Mouse (Mus musculus) adrenal gland, adult 2 months (tissue): ENCODE data around the gene Igf1r. TPM values are rescaled to one million over a fixed set of nuclear protein-coding genes. Genes with fewer than 3 reads are reported as not detected.

Experiments used
- DNase-seq: peaks from one replicate; pipeline ENCODE4 v3.0.0; 2021
- polyA plus RNA-seq: library from polyadenylated mRNA; depleted of rRNA; stranded (reverse); fragments of >200 nt; gene quantifications from 2 replicates; pipeline ENCODE4 v1.2.3, GENCODE M21; 2012
- total RNA-seq, 2 experiments: library from RNA; stranded (reverse); gene quantifications; 2 replicates each; pipeline ENCODE4 v1.2.3; 2021

Igf1r gene
- total and polyA plus RNA-seq, 3 experiments, result 21.3 to 95.1 (median 41.2) TPM

DNA sequence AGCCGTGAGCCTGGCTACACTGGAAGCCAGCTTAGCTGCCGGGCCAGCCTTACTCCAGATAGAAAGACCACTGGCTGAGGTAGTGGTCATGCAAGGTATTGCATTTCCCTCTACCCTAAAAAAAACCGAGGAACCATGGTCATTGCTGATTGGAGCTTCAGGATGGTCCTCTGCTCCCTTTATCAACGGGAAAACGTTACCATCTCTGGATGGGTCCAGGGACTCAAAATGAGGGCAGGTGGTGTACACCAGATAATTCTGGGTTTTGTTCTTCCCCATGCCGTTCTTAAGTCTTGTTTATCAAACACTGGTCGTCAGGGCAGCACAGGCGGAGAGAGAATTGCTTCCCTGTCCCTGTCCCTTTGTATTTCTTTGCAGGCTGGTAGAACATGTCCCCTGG is 57.0 kb downstream of the Igf1r start:
- no peak for DNase-seq

DNA sequence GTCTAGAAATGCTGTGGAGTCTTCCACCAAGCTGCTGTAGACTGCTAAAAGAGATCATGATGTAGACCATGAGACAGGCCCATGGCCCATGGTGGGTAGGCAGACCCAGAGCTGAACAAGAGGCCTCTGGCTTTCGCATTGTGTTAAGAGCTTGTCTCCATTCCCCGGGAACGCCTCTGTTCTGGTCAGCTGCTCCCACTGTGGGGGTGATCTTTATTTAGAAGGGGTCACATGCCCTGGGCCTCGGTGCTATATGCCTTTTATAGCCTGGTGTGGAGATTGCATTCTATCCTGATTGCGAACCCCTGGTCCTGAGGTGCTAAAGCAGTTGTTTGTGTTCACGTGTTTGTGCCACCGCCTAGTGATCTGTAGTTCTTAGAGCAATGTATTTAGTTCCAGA is 57.5 kb downstream of the Igf1r start:
- DNase-seq, result no peak

DNA sequence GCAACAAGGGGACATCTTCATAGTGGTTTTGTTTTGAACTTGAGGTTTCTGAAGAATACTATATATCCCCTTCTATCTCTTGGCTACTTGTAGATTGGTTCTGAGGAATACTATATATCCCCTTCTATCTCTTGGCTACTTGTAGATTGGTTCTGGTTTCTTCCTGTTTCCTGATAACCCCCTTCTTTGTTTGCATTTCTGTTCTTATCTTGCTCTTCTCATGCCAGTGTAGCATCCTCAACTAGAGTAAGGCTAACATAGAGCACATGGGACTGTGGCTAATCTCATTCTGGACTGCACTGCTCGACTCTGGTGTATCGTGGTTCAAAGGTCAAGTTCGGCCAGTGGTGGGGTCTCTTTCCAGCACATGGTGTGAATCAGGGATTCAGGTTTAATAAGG is 58.2 kb downstream of the Igf1r start:
- DNase-seq, result no peak

DNA sequence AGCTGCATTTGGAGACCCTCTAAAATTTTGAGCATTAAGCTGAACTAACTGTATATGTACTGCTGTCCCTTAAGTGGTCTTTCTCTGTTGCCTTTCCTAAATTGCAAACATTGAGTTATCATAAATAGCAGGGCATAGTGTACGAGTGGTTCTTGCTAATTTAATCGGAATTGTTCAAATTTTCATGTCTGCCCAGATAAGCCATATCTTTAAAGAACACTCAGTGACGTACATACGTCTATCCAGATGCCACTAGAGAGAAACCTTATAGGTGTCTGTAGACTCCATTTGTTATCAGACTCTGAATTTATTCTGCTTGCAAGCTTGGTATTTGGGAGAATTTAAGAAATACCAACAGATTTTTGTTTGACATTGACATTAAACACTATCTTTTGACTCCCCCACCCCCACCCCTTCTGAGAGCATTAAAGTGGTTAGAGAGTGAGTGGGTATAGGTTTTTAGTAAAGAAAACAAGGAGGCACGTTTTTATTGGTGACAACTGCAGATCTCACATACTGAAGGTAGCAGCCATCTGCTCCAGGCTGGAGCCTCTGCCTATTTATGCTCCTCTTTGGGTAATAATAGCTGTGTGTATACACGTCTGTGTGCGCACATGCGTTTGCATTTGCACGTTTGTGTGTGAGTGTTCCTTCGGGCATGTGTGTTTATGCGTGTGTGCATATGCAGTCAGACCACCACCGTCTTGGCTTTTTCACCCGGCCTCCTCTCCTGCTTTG is 58.9 kb downstream of the Igf1r start:
- no peak for DNase-seq

DNA sequence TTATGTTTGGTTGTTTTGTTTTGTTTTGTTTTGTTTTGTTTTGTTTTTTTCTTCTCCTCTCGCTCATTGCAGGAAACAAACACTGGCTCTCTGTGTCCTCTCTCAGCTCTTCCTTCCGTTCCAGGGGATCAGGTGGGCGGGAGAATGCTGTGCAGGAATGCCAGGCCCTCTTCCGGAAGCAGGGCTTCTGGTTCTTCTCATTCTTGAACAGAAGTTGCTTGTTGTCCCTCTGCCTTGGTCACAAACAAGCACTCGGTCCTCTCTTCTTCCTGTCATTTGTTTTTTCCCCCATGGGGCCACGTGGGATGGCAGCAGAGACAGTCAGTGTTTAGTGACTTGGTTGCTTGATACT is 59.5 kb downstream of the Igf1r start:
- DNase-seq, result peak; percentile 37

DNA sequence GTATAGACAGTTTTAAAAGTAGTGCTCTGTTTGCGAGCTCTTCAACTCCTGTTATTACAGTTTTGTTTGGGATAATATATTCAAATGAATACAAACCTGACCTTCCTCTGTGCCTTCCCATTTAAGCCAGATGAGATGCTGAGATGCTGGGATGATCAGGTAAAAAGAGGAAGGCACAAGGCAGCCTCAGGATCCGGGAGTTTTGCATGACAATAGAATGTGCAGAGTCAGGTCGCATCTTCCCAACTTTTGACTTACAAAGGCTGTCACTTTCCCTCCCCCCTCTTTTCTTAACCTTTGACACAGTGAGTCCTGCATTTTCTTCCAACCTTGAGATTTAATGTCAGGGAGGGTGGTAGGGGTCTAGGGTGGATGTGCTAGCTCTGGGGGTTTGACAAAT is 61.9 kb downstream of the Igf1r start:
- DNase-seq, result no peak

DNA sequence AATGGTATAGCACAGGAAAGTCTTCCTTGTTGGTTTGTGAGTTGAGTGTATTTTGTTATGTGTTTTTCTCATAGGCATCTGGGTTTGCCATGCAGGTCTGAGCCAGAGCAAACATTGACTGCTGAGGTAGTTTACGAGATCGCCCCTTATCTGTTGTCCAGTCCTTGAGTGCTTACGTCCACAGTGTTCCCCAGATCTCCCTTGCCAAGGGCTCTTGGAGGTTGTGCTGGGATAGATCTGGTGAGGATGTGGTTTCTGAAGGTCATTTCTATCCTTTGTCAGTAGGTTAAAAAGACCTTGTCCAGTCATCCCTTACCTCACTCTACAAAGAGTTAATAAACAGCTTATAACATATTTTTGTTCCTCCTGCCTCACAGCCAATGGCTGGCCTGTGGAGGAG is 62.8 kb downstream of the Igf1r start:
- DNase-seq, result no peak

DNA sequence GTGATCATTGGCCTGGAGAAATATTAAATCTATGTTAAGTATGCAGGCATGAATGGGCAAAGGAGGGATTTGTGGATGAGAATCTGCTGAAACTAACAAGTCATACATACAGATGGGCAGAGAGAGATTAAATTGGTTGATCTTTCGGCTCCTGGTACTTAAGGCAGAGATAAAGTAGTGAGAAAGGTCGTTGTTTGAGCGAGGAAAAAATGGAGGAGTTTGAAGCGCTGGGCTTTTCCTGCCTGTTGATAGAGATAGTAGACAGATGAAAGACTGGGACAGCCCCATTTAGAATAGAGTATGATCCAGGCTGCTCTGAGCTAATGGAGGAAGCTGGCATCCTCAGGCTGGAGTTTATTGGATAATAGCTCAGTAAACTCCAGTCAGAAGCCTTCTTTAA is 65.4 kb downstream of the Igf1r start:
- no peak for DNase-seq

DNA sequence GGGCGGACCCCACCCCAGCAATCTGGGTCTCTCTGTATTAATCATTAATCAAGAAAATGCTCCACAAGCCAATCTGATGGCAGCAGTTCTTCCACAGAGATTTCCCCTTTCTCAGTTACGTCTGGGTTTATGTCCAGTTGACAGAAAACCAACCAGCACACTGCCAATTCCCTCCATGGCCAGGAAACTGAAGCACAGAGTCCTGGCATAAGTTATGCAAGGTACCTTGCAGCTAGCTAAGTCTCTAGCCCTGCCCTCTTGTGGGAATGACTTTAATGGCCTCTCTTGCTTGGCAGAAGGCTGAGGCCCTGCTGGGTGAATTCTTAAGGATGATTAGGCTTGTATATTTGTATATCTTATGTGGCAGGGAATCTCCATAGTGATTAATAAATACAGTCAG is 67.9 kb downstream of the Igf1r start:
- no peak for DNase-seq

DNA sequence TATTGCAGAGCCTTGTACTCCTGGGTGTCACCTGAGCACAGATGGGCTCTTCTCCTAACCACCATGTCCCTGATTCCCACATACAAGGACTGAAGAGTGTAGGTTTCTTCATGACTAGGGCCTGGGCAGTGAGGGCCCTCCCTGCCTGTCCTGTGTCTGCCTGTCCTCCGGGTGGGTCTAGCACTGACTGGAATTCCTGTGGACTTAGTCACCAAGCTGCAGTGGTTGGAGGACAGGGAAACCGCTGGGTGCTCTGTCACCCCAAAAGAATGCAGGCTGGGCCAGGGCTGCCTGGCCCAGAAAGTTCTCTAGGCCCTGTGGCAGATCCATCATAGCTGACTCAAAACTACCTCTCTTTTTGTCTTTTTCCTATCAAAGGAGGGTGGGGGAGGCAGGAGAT is 69.1 kb downstream of the Igf1r start:
- peak; percentile 93 for DNase-seq

DNA sequence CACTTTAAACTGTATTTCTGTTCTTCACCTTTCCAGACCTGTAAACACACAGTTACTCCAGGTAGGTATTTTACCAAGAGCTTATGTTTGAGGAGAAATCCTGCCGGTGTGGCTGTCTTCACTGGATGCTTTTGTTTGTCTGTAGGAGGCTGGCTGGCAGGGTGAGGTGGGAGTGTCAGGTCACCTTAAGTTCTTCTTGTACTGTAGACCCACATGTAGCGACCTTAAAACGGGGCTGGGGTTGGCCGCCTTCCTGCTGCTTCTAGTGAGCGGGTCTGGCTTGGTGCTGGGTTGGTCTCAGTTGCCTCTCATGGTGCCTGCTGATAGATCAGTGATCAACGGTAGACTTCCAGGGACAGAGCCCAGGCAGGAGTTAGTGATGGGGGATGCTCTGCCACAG is 69.6 kb downstream of the Igf1r start:
- no peak for DNase-seq

DNA sequence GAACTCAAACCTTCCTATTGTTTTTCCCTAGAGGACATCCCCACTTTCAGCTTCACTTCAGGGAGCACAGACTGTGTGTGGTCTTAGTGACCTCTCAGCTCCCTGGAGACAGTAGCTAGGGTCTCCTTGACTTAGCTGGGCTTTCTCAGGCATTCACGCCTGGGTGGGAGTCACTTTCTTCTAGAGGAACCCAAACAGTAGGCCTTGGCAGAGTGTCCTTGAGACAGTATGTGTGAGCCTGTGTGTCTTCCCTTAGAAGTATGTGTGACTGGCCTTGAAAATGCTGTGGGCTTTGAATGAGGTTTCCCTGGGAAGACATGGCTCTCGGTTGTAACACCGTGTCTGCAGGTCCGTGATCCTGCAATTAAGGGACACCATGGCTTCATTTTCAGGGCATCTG is 71.3 kb downstream of the Igf1r start:
- DNase-seq, result peak; percentile 49

DNA sequence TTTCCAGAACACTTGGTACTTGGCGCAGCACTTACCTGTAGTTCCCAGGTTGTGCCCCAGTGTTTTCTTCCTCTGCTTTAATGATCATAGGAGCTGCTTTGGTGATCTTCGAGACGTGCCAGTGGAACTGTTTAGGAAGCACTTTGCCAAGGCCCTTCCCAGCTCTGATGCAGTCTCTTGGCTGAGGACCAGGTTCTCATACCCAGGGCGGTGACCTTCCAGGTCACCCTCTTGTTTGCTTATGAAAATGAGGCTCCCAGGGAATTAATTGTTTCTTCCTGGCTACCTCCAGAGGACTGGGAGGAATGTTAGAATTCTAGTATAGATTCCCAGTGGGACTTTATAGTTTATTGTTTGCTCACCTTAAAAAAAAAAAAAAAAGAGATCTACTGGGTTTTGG is 72.0 kb downstream of the Igf1r start:
- peak; percentile 49 for DNase-seq

DNA sequence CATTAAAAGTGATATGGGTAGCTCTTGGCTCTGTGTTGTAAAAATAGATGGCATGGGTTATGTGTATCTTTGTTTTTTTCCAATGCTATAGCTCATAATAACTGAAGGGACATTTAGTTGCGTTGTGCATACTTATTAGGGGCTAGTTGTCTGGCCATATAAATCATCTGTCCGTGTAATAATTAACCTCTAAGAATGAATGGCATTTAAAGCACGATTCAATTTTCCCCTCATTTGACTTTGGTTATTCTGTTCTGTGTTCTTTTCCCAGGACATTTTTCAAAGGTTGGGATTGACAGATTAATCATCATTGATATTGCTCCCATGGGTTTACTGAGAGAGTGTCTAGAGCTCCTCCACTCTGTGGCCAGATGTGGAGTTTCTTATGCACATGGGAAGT is 72.8 kb downstream of the Igf1r start:
- no peak for DNase-seq

DNA sequence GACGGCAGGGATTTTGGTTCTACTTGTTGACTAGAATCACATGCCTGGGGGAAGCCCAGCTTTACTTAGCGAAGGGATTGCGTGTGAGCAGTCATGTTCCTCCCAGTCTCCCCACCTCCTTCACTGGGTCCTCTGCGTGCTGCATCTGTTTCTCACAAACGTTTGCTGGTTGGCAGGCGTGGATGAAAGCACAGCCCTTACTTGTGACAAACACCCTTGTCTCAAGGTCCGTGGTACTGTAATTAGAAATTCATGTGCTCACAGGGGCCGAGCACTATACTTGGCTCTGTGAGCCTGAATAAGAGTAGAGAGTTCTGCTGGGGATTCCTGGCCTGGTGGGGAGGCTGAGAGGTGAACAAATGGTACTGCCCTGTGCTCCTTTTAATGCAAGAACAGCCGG is 73.4 kb downstream of the Igf1r start:
- DNase-seq, result no peak

DNA sequence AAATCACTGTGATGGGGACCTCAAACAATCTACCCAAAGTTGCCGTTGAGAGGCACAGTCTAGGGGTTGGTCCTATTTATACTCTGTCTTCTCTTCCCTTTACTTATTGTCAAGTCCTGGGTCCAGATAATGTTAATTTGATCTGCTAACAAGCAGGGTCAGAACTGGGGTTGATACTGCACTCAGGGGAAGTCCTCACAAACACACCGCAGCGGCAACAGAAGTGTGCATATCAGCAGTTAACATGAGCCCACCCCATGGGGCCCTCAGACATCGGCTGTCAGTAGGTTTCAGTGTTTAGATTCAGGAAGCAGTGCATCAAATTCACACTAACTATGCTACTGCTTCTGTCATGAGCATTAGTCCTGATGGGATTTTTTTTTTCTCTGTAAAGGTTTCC is 75.5 kb downstream of the Igf1r start:
- no peak for DNase-seq

DNA sequence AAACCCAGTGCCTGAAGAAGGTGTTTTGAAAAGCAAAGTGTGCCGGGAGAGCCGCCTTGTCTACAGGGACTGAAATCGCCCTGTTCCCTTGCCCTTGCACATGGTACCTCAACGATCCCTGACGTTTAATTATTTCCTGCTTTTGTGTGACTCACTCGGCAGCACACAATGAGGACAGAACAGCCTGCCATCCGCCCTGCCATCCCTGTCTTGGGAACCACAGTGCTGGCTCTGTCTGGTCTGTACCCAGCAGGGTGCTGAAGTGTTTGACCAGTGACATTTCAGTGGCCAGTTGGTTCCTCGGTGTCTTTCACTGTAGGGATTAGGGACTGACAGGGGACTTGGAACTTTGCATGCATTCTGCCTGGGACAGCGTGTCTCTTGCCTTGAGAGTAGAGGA is 78.2 kb downstream of the Igf1r start:
- DNase-seq, result no peak

DNA sequence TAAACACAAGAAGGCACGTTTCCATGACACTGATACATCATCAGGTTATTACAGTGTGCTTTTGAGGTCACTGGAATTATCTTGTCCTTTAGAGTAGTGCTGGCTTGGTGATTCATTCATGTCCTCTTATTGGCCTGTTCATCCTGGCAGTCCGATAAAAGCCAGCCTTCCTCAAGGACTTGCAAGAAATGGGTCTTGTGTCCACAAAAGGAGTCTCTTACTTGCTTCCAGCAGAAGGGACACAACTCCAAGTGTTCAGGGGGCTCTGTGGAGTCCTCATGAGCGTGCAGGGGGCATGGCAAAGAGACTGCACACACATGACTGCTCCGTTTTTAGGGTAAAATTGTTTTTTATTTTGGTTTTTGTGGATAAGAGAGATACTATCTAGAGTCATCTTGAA is 83.9 kb downstream of the Igf1r start:
- peak; percentile 69 for DNase-seq

DNA sequence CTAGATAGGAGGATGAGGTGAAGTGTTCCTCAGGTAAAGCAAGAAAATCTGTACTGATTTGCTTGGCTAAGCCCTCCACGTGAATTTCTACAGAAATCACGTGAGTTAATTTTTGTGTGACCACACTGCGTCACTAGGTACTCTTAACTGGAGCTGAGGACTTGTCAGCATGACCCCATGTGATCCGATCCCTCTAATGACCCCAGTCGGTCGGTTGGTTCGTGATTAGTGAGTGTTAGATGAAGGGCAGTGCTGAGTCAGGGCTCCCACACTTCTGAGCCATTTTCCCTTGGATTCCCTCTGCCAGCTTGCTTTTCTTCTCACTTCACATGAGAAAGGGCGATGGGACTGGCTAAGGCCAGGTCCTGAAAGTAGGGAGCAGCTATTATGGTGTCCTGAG is 86.2 kb downstream of the Igf1r start:
- no peak for DNase-seq

DNA sequence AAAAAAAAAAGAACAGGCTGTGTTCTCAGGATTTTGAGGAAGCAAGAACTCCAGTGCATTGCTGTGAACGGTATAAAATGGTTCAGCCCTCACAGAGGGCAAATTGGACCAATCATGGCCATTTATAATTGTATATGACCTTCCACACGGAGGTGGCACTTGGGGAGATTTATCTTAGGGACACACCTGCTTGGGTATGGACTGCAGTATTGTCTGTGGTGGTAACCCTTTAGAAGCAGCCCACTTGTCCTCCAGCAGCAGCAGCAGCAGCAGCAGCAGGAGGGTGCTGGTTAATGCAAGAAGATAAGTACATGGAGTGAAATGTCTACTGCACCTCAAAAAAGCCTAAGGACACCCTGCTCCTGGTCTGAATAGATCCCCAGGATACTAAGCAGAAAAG is 86.9 kb downstream of the Igf1r start:
- no peak for DNase-seq

DNA sequence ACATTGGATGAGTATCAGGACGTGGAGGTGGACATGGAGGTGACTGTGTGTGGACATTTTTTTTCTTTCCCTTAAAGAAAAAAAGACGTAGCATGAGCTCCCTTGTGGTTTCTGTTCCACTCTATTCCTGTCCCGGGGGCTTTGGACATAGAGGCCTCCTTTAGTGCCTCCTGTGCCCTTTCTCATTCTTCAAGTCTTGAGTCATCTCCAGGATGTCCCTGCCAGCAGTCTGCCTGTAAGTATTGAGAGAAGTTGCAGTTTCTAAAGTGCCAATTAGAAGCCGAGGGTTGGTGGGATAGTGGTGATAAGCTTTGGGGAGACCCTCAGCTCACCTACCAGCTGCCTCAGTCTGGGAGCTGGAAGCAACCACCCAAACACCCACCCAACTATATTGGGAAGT is 92.0 kb downstream of the Igf1r start:
- no peak for DNase-seq

DNA sequence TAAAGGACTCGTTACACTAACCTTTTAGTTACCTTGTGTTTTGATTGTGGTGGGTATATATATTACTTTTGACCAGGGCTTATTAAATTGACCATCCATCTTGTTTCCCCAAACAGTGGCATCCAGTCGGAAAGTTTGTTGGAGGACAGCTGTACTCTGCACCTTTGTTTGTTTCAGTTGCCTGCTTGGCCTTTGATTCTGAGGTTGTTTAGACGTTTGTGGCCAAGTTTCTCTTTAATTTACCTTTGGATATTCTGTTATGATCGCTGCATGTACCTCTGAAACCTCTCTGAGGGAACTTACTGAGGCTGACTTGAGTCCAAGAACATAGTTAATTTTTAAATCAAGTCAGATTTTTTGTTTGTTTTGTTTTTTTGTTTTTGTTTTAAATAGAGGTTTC is 94.5 kb downstream of the Igf1r start:
- DNase-seq, result no peak

DNA sequence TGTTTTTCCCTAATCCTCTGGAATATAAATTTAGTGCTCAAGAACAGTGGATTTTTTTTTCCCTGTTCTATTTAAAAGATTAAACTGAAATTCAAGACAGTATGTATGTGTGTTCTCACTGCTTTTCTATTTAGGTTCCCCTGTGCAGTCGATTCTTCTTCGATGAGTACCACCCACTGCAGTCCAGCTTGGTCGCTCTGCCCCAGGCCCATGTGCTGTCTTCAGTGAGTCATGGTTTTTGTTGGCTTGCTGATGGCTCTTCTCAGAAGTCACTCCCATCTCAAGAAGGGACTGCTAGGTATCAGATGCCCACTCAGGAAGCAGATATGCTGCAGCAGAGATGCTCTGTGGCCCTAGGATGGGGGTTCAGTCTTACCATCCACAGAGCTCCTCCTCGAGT is 95.9 kb downstream of the Igf1r start:
- DNase-seq, result no peak

DNA sequence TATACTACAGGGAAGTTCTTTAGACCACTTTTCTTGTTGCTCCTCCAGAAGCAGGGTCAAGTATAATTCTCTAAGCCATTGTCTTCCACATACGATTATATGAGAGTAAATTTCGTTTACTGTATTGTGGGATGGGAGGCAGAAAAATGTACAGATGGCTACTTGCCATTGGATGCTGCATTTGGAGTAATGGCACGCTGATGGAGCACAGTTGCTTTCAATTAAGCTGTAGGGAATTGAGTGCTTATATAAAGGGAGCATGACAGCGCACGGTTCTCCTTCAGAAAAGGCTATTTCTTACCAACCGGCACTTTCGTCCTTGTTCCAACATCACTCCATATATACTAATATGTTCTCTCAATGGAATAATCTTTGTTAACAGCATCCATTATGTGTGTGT is 96.4 kb downstream of the Igf1r start:
- DNase-seq, result no peak
